Mouse (Mus musculus) liver, adult 2 months (tissue): ENCODE results near the gene Zcchc13. TPM values are rescaled to one million over a fixed set of nuclear protein-coding genes. Genes with fewer than 3 reads are reported as not detected.

Experiments used
- DNase-seq: peaks from one replicate; pipeline ENCODE4 v3.0.0-alpha.2; 2011; ENCODE audit warnings: low read depth, low spot score; ENCODE audit errors: extremely low read depth
- H3K27ac ChIP-seq: fragments of 200-500 bp; replicated peaks from 2 replicates; pipeline ENCODE4 v1.5.1; 2012; ENCODE audit warnings: low read depth, mild to moderate bottlenecking, control low read depth, inconsistent platforms, low read length; ENCODE audit not compliant: insufficient read depth
- H3K27me3 ChIP-seq: fragments of 200-500 bp; 2 replicates; pipeline ENCODE4 v1.6.1; 2012; ENCODE audit warnings: mild to moderate bottlenecking, moderate library complexity, low read length, inconsistent platforms; ENCODE audit not compliant: control insufficient read depth, insufficient read depth
- H3K36me3 ChIP-seq: fragments of 200-500 bp; 2 replicates; pipeline ENCODE4 v1.6.1; 2012; ENCODE audit warnings: low read length, inconsistent platforms; ENCODE audit not compliant: control insufficient read depth, insufficient read depth
- H3K4me1 ChIP-seq: fragments of 200-500 bp; 2 replicates; pipeline ENCODE4 v1.6.1; 2011; ENCODE audit warnings: low read length; ENCODE audit not compliant: control insufficient read depth, insufficient read depth
- H3K4me3 ChIP-seq: fragments of 200-500 bp; 2 replicates; pipeline ENCODE4 v1.5.1; 2011; ENCODE audit warnings: low read depth, mild to moderate bottlenecking, control low read depth, low read length, moderate library complexity; ENCODE audit not compliant: insufficient read depth
- H3K79me2 ChIP-seq: fragments of 200-500 bp; 2 replicates; pipeline ENCODE4 v1.6.1; 2012; ENCODE audit warnings: inconsistent platforms, mild to moderate bottlenecking, low read length, moderate library complexity; ENCODE audit not compliant: control insufficient read depth, insufficient read depth
- H3K9ac ChIP-seq: fragments of 200-500 bp; 2 replicates; pipeline ENCODE4 v1.6.1; 2012; ENCODE audit warnings: low read depth, mild to moderate bottlenecking, control low read depth, inconsistent platforms, low read length
- CTCF ChIP-seq: fragments of 200-500 bp; IDR thresholded peaks from 2 replicates; pipeline ENCODE4 v1.5.1; 2011; ENCODE audit warnings: low read depth, low read length, control low read depth
- POLR2A ChIP-seq: fragments of 200-500 bp; IDR thresholded peaks from 2 replicates; pipeline ENCODE4 v1.6.1; 2011; ENCODE audit warnings: low read length, control low read depth; ENCODE audit not compliant: insufficient read depth; ENCODE audit errors: extremely low read depth
- WGBS: fragments of 180-500 bp; shearing (Covaris S2); methylation state at CpG from one replicate; pipeline ENCODE4 v1.1.7; 2018; 5-methylcytosine and 5-hydroxymethylcytosine counted together
- polyA plus RNA-seq: library from polyadenylated mRNA; depleted of rRNA; stranded (reverse); fragments of >200 nt; gene quantifications from 2 replicates; pipeline ENCODE4 v1.2.3, GENCODE M21; 2012; rRNA removed
- total RNA-seq: library from RNA; depleted of rRNA; stranded (reverse); fragments of >200 nt; gene quantifications from 2 replicates; pipeline ENCODE4 v1.2.3, GENCODE M21; 2014; rRNA removed

Gene Zcchc13
- total RNA-seq = not detected in 2 replicates
- not detected in 2 replicates for polyA plus RNA-seq

DNA sequence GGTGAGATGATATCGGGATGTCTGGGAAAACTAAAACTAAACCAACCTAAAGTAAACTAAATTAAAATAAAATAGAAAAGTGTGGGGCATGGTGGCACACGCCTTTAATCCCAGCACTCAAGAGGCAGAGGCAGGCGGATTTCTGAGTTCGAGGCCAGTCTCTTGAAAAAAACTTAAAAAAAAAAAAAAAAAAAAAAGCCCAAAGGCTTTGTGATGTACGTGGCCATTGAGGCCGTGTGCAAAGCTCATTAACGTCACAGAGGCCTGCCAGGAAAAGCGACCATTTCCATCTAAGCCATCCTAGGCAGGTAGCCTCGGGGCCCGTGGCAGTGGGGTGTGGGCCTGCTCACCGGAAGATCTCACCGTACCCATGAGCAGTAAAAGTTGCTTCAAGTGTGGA, at the start of gene Zcchc13:
Gene Zcchc13 (plus strand): TSS at position 284 of the 400 bp plus-strand sequence.
- no peak for DNase-seq
- H3K27ac ChIP-seq = no peak within 1 kb of the TSS
- no peak within 1 kb of the TSS for H3K4me3 ChIP-seq
- no peaks in the 10 kb centered on the region for H3K79me2 ChIP-seq
- H3K4me1 ChIP-seq = no peaks in the 10 kb centered on the region
- no peak for TF ChIP-seq CTCF
- TF ChIP-seq POLR2A = no peak
- no peaks in the 10 kb centered on the region for H3K36me3 ChIP-seq
- H3K9ac ChIP-seq = no peak within 1 kb of the TSS
- no peaks in the 10 kb centered on the region for H3K27me3 ChIP-seq
- 93% methylated on average over 12 of the region's 12 CpGs for WGBS

DNA sequence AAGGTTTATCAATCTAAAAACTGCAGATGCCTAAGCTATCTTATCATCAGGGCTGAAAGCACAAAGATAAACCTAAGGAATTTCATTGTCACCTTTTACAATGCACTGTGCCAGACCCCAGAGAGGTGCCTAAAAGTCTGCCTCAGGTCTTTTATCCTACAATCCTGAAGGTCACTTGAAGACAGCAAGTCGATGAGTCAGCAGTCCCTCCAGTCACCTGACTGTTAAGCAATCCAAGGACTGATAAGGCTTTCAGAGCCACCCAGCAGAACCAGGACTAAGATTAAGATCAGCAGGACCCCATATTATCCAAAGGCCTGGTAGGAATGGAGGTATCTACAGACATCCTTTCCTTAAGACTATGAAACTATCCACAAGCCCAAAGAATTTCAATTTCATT, 46.1 kb upstream of the Zcchc13 start:
- Histone ChIP-seq H3K9ac (no peak overlapping the region), H3K27ac (no peak overlapping the region), H3K4me3 (no peak overlapping the region), H3K36me3 (no peaks in the 10 kb centered on the region), H3K4me1 (no peaks in the 10 kb centered on the region), H3K79me2 (no peaks in the 10 kb centered on the region; the same call in 1 of the 2 replicates), H3K27me3 (no peaks in the 10 kb centered on the region)
- WGBS = 8% methylated on average over 1 of the region's 1 CpGs
- peak; percentile 50 for DNase-seq
- TF ChIP-seq CTCF (no peak), POLR2A (no peak)

DNA sequence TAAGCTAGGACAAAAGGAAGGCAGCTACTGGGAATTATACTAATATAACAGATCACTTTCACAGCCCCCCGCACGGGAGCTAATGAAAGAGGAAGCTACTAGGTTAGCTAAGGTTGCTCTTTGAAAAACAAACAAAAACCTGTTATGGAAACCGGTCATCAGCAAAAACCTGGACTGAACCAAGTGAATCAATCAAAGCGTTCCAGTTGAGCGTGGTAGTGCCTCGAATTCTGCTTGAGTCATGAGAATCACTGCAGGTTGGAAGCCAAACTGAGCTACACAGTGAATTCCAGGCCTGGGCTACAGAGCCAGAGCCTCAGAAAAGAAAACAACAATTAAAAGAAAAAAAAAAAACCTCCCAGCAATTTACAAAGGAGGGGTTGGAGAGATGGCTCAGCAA, 38.3 kb upstream of the Zcchc13 start:
- Histone ChIP-seq H3K36me3 (peaks cover 5% of the 10 kb centered on the region), H3K79me2 (no peaks in the 10 kb centered on the region), H3K4me1 (peaks cover 4% of the 10 kb centered on the region; the same call in 1 of the 2 replicates), H3K4me3 (no peak overlapping the region), H3K27me3 (no peaks in the 10 kb centered on the region), H3K9ac (no peak overlapping the region), H3K27ac (no peak overlapping the region)
- DNase-seq = peak; percentile 66
- TF ChIP-seq CTCF (no peak), POLR2A (no peak)
- WGBS = 9% methylated on average over 6 of the region's 6 CpGs

DNA sequence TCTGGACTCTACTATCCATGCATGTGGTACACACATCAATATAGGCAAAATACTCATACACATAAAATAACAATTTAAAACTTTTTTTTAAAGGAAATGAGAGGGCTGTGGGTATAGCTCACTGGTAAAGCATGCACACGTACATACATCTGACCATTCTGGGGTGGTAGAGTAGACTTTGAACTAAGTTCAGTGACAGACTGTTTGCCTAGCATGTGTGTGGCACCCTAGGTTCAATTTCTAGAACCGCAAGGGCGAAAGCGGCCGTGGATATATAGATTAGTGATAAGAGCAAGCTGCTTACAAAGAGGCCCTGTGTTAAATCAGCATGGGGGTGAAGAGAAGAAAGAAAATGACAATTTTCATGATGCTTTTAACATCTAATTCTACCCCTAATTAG, 27.8 kb upstream of the Zcchc13 start:
- TF ChIP-seq POLR2A = no peak
- TF ChIP-seq CTCF = no peak
- Histone ChIP-seq H3K9ac (no peak overlapping the region), H3K4me1 (no peaks in the 10 kb centered on the region), H3K27me3 (no peaks in the 10 kb centered on the region), H3K79me2 (no peaks in the 10 kb centered on the region), H3K27ac (no peak overlapping the region), H3K36me3 (peaks cover 14% of the 10 kb centered on the region; the same call in 1 of the 2 replicates), H3K4me3 (no peak overlapping the region)
- no peak for DNase-seq
- WGBS = 90% methylated on average over 5 of the region's 5 CpGs

DNA sequence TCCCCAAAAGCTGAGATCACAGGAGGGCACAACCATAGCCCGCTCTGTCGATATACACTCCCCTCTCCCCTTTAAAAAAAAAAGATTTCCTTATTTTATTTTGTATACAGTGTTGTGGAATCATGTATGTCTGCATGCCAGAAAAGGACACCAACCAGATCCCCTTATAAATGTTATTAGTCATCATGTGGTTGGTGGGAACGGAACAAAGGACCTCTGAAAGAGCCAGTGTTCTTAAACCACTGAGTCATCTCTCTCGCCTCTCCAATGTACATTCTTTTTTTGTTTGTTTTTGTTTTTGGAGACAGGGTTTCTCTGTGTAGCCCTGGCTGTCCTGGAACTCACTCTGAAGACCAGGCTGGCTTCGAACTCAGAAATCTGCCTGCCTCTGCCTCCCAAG, 26.2 kb upstream of the Zcchc13 start:
- no peak overlapping the region for H3K9ac ChIP-seq
- no peak overlapping the region for H3K4me3 ChIP-seq
- no peaks in the 10 kb centered on the region for H3K79me2 ChIP-seq
- DNase-seq = no peak
- peaks cover 22% of the 10 kb centered on the region; the same call in 1 of the 2 replicates for H3K36me3 ChIP-seq
- no peak for TF ChIP-seq CTCF
- no peaks in the 10 kb centered on the region for H3K4me1 ChIP-seq
- no peak overlapping the region for H3K27ac ChIP-seq
- H3K27me3 ChIP-seq = no peaks in the 10 kb centered on the region
- WGBS = 97% methylated on average over 5 of the region's 5 CpGs

DNA sequence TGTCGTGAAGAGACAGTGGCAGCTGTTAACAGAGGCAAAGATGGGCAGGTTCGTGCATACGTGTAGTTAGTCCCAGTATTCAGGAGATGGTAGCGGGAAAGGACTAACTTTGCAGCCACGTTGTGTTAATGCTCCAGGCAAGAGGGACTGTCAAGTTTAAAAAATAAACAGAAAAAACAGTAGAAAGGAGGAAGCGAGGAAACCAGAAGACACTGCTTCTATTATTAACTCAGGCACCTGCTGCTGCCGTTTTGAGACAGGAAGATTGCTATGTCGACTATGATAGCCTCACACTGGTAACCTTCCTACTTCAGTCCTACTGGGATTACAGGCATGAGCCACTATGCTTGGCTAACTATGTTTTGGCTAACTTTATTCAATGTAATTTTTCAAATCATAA, 24.9 kb upstream of the Zcchc13 start:
- Histone ChIP-seq H3K4me3 (no peak overlapping the region), H3K9ac (no peak overlapping the region), H3K4me1 (no peaks in the 10 kb centered on the region), H3K27ac (no peak overlapping the region), H3K27me3 (no peaks in the 10 kb centered on the region), H3K79me2 (no peaks in the 10 kb centered on the region), H3K36me3 (peaks cover 26% of the 10 kb centered on the region; the same call in 1 of the 2 replicates)
- DNase-seq = no peak
- WGBS = 92% methylated on average over 8 of the region's 8 CpGs
- TF ChIP-seq CTCF (no peak), POLR2A (no peak)
